Mouse (Mus musculus) neural tube, embryonic 13.5 days (tissue): ENCODE data around the gene Fus. TPM values are rescaled to one million over a fixed set of nuclear protein-coding genes. Genes with fewer than 3 reads are reported as not detected.
"Not testable (repeated sequence)": the region's sequence is repeated elsewhere in the genome, so short reads cannot be mapped to it uniquely, and the experiment has no call there.

Experiments
- ATAC-seq: fragments of 200-750 bp; cut with Nextera tagmentation; 2 replicates; pipeline ENCODE4 v1.8.0; 2017; ENCODE audit warnings: low read depth, mild to moderate bottlenecking, moderate TSS enrichment, moderate library complexity
- H3K27ac ChIP-seq: fragments of 300-500 bp; sonication (generic); replicated peaks from 2 replicates; pipeline ENCODE4 v1.5.1; 2015; ENCODE audit warnings: moderate library complexity, mild to moderate bottlenecking, inconsistent platforms
- H3K27me3 ChIP-seq: fragments of 300-500 bp; sonication (generic); 2 replicates; pipeline ENCODE4 v1.6.1; 2015; ENCODE audit warnings: mild to moderate bottlenecking, inconsistent platforms
- H3K36me3 ChIP-seq: fragments of 300-500 bp; sonication (generic); 2 replicates; pipeline ENCODE4 v1.6.1; 2015; ENCODE audit warnings: mild to moderate bottlenecking, inconsistent platforms
- H3K4me1 ChIP-seq: fragments of 300-500 bp; sonication (generic); replicated peaks from 2 replicates; pipeline ENCODE4 v1.6.1; 2015; ENCODE audit warnings: inconsistent platforms
- H3K4me2 ChIP-seq: fragments of 300-500 bp; sonication (generic); 2 replicates; pipeline ENCODE4 v1.6.1; 2015; ENCODE audit warnings: inconsistent platforms, mild to moderate bottlenecking, moderate library complexity
- H3K4me3 ChIP-seq: fragments of 300-500 bp; sonication (generic); 2 replicates; pipeline ENCODE4 v1.5.1; 2015; ENCODE audit warnings: mild to moderate bottlenecking, inconsistent platforms
- H3K9ac ChIP-seq: fragments of 300-500 bp; sonication (generic); 2 replicates; pipeline ENCODE4 v1.6.1; 2015; ENCODE audit warnings: moderate library complexity, mild to moderate bottlenecking, inconsistent platforms
- H3K9me3 ChIP-seq: fragments of 300-500 bp; sonication (generic); 2 replicates; pipeline ENCODE4 v1.6.1; 2016; ENCODE audit warnings: inconsistent platforms
- WGBS: fragments of 180-500 bp; shearing (Covaris S2); methylation state at CpG from one replicate; pipeline ENCODE4 v1.1.7; 2015; 5-methylcytosine and 5-hydroxymethylcytosine counted together
- polyA plus RNA-seq: library from polyadenylated mRNA; unstranded; fragments of >200 nt; fragmentation: Nextera tagmentation; extraction: Ambion mirVana; gene quantifications from 2 replicates; pipeline ENCODE4 v1.2.1, GENCODE M21; 2015

Gene Fus
- polyA plus RNA-seq, 1 experiment from 2014 or later: 376 TPM

GRCm38 (mm10) chr7:127999436-127999835 is 32.2 kb downstream of the Fus start:
- no peak overlapping the region for H3K27ac ChIP-seq
- ATAC-seq: no peak
- WGBS: 92% methylated on average over 1 of the region's 1 CpGs

GRCm38 (mm10) chr7:128000068-128000950 is 33.1 kb downstream of the Fus start:
- no peak overlapping the region for H3K4me3 ChIP-seq
- WGBS: 76% methylated on average over 1 of the region's 1 CpGs

More at GRCm38 (mm10) chr7:127999436-127999835, 32.2 kb downstream of the Fus start:
- no peak overlapping the region for H3K9ac ChIP-seq
- no peak overlapping the region for H3K4me2 ChIP-seq
- peaks cover 2% of the 10 kb centered on the region; the same call in 1 of the 2 replicates for H3K4me1 ChIP-seq
- H3K27me3 ChIP-seq: peaks cover 5% of the 10 kb centered on the region; the same call in 1 of the 2 replicates
- no peaks in the 10 kb centered on the region for H3K9me3 ChIP-seq
- H3K36me3 ChIP-seq: no peaks in the 10 kb centered on the region
- no peak overlapping the region for H3K4me3 ChIP-seq

GRCm38 (mm10) chr7:128003098-128003497 is 35.8 kb downstream of the Fus start:
- Histone ChIP-seq H3K36me3 (no peaks in the 10 kb centered on the region), H3K4me1 (peaks cover 7% of the 10 kb centered on the region; the same call in 1 of the 2 replicates), H3K27me3 (peaks cover 12% of the 10 kb centered on the region), H3K4me3 (no peak overlapping the region), H3K27ac (no peak overlapping the region), H3K4me2 (no peak overlapping the region), H3K9me3 (no peaks in the 10 kb centered on the region), H3K9ac (no peak overlapping the region)
- 88% methylated on average over 6 of the region's 6 CpGs for WGBS
- ATAC-seq: no peak

More at GRCm38 (mm10) chr7:128000068-128000950, 33.1 kb downstream of the Fus start:
- Histone ChIP-seq H3K36me3 (no peaks in the 10 kb centered on the region), H3K27me3 (peaks cover 12% of the 10 kb centered on the region), H3K27ac (no peak overlapping the region), H3K4me2 (no peak overlapping the region), H3K9me3 (no peaks in the 10 kb centered on the region), H3K4me1 (peaks cover 7% of the 10 kb centered on the region; the same call in 1 of the 2 replicates), H3K9ac (no peak overlapping the region)
- no peak for ATAC-seq

GRCm38 (mm10) chr7:128003688-128004087 is 36.4 kb downstream of the Fus start, which contains the start of gene Trim72:
TSS of gene Trim72 (plus strand) at chr7:128003949.
- H3K9me3 ChIP-seq: no peaks in the 10 kb centered on the region
- peaks cover 12% of the 10 kb centered on the region for H3K27me3 ChIP-seq
- H3K4me1 ChIP-seq: peaks cover 7% of the 10 kb centered on the region; the same call in 1 of the 2 replicates
- H3K4me2 ChIP-seq: peak within 1 kb of the TSS; percentile 2
- no peak within 1 kb of the TSS for H3K4me3 ChIP-seq
- 83% methylated on average over 2 of the region's 2 CpGs for WGBS
- no peak for ATAC-seq
- no peak within 1 kb of the TSS for H3K9ac ChIP-seq
- no peaks in the 10 kb centered on the region for H3K36me3 ChIP-seq
- no peak within 1 kb of the TSS for H3K27ac ChIP-seq

GRCm38 (mm10) chr7:128004150-128004486 is 36.9 kb downstream of the Fus start:
- Histone ChIP-seq H3K27me3 (peaks cover 12% of the 10 kb centered on the region), H3K4me2 (no peak overlapping the region), H3K27ac (no peak overlapping the region), H3K36me3 (no peaks in the 10 kb centered on the region), H3K4me1 (peaks cover 7% of the 10 kb centered on the region; the same call in 1 of the 2 replicates), H3K4me3 (no peak overlapping the region), H3K9ac (no peak overlapping the region), H3K9me3 (no peaks in the 10 kb centered on the region)
- 81% methylated on average over 5 of the region's 5 CpGs for WGBS
- ATAC-seq: no peak

GRCm38 (mm10) chr7:128004487-128005362 is 37.5 kb downstream of the Fus start:
- Histone ChIP-seq H3K9me3 (no peaks in the 10 kb centered on the region), H3K9ac (no peak overlapping the region), H3K4me2 (peak overlapping the region; percentile 2), H3K36me3 (no peaks in the 10 kb centered on the region), H3K27ac (no peak overlapping the region), H3K4me1 (peaks cover 7% of the 10 kb centered on the region; the same call in 1 of the 2 replicates), H3K27me3 (peaks cover 12% of the 10 kb centered on the region), H3K4me3 (no peak overlapping the region)
- 28% methylated on average over 35 of the region's 35 CpGs for WGBS
- ATAC-seq: no peak

GRCm38 (mm10) chr7:128006193-128006592 is 38.9 kb downstream of the Fus start:
- H3K9me3 ChIP-seq: no peaks in the 10 kb centered on the region
- peaks cover 12% of the 10 kb centered on the region for H3K27me3 ChIP-seq
- H3K4me1 ChIP-seq: peaks cover 7% of the 10 kb centered on the region; the same call in 1 of the 2 replicates
- 89% methylated on average over 7 of the region's 7 CpGs for WGBS
- H3K27ac ChIP-seq: no peak overlapping the region
- H3K36me3 ChIP-seq: no peaks in the 10 kb centered on the region
- ATAC-seq: no peak
- H3K4me3 ChIP-seq: no peak overlapping the region
- H3K9ac ChIP-seq: no peak overlapping the region
- no peak overlapping the region for H3K4me2 ChIP-seq

- no peaks in the 10 kb centered on the region for H3K36me3 ChIP-seq
- WGBS: 54% methylated on average over 40 of the region's 40 CpGs
- H3K4me3 ChIP-seq: no peak overlapping the region
- no peak overlapping the region for H3K9ac ChIP-seq
- H3K4me2 ChIP-seq: peak overlapping the region; percentile 25
- no peaks in the 10 kb centered on the region for H3K9me3 ChIP-seq
- peaks cover under 1% of the 10 kb centered on the region; the same call in 1 of the 2 replicates for H3K4me1 ChIP-seq
- no peak overlapping the region for H3K27ac ChIP-seq
- H3K27me3 ChIP-seq: peaks cover 4% of the 10 kb centered on the region; the same call in 1 of the 2 replicates
- no peak for ATAC-seq
Measured at GRCm38 (mm10) chr7:128009715-128010340, 42.6 kb downstream of the Fus start.

- Histone ChIP-seq H3K4me3 (no peak overlapping the region), H3K4me2 (no peak overlapping the region), H3K36me3 (no peaks in the 10 kb centered on the region), H3K27me3 (no peaks in the 10 kb centered on the region), H3K9me3 (no peaks in the 10 kb centered on the region), H3K27ac (no peak overlapping the region), H3K9ac (no peak overlapping the region), H3K4me1 (no peaks in the 10 kb centered on the region)
- WGBS: 58% methylated on average over 13 of the region's 13 CpGs
- ATAC-seq: no peak
Measured at GRCm38 (mm10) chr7:128012136-128012780, 45.0 kb downstream of the Fus start.

- no peaks in the 10 kb centered on the region for H3K9me3 ChIP-seq
- H3K27ac ChIP-seq: no peak overlapping the region
- H3K4me2 ChIP-seq: no peak overlapping the region
- no peak overlapping the region for H3K4me3 ChIP-seq
- no peak for ATAC-seq
- H3K27me3 ChIP-seq: no peaks in the 10 kb centered on the region
- no peaks in the 10 kb centered on the region for H3K36me3 ChIP-seq
- no peaks in the 10 kb centered on the region for H3K4me1 ChIP-seq
- H3K9ac ChIP-seq: no peak overlapping the region
- 95% methylated on average over 13 of the region's 13 CpGs for WGBS
Measured at GRCm38 (mm10) chr7:128013116-128013515, 45.9 kb downstream of the Fus start.

- H3K36me3 ChIP-seq, H3K4me1 ChIP-seq, ATAC-seq, H3K27me3 ChIP-seq, H3K9me3 ChIP-seq, H3K4me2 ChIP-seq, H3K4me3 ChIP-seq, H3K9ac ChIP-seq, H3K27ac ChIP-seq: not testable (repeated sequence)
- 86% methylated on average over 5 of the region's 5 CpGs for WGBS
Measured at GRCm38 (mm10) chr7:128016134-128016533, 48.9 kb downstream of the Fus start.
